Mouse (Mus musculus) thymus, adult 2 months (tissue): ENCODE data around the gene Arid5a. TPM values are rescaled to one million over a fixed set of nuclear protein-coding genes. Genes with fewer than 3 reads are reported as not detected.

Experiments
- DNase-seq: peaks from one replicate; pipeline ENCODE4 v3.0.0; 2021
- H3K27ac ChIP-seq: fragments of 200-500 bp; 2 replicates; pipeline ENCODE4 v1.5.1; 2012; ENCODE audit warnings: low read length, control low read depth; ENCODE audit not compliant: control insufficient read depth, insufficient read depth
- H3K27me3 ChIP-seq: fragments of 200-500 bp; 2 replicates; pipeline ENCODE4 v1.6.1; 2012; ENCODE audit warnings: mild to moderate bottlenecking, low read length, moderate library complexity, mixed read lengths; ENCODE audit not compliant: control insufficient read depth, insufficient read depth
- H3K36me3 ChIP-seq: fragments of 200-500 bp; 2 replicates; pipeline ENCODE4 v1.6.1; 2012; ENCODE audit warnings: mild to moderate bottlenecking, low read length, moderate library complexity; ENCODE audit not compliant: control insufficient read depth, insufficient read depth
- H3K4me1 ChIP-seq: fragments of 200-500 bp; replicated peaks from 2 replicates; pipeline ENCODE4 v1.6.1; 2012; ENCODE audit warnings: low read length; ENCODE audit not compliant: control insufficient read depth, insufficient read depth
- H3K4me3 ChIP-seq: fragments of 200-500 bp; 2 replicates; pipeline ENCODE4 v1.5.1; 2012; ENCODE audit warnings: mild to moderate bottlenecking, low read length, control low read depth, moderate library complexity; ENCODE audit not compliant: control insufficient read depth, insufficient read depth
- CTCF ChIP-seq: fragments of 200-500 bp; IDR thresholded peaks from 2 replicates; pipeline ENCODE4 v1.5.1; 2012; ENCODE audit warnings: mild to moderate bottlenecking, control low read depth, low read length, moderate library complexity, borderline replicate concordance; ENCODE audit not compliant: control insufficient read depth, poor library complexity, insufficient read depth; ENCODE audit errors: extremely low read depth
- POLR2A ChIP-seq: fragments of 200-500 bp; IDR thresholded peaks from 2 replicates; pipeline ENCODE4 v1.6.1; 2012; ENCODE audit warnings: mild to moderate bottlenecking, low read length, control low read depth, moderate library complexity; ENCODE audit not compliant: control insufficient read depth, poor library complexity, insufficient read depth; ENCODE audit errors: extremely low read depth
- WGBS: fragments of 180-500 bp; shearing (Covaris S2); methylation state at CpG from one replicate; pipeline ENCODE4 v1.1.7; 2018; 5-methylcytosine and 5-hydroxymethylcytosine counted together
- polyA plus RNA-seq: library from polyadenylated mRNA; depleted of rRNA; stranded (reverse); fragments of >200 nt; gene quantifications from 2 replicates; pipeline ENCODE4 v1.2.3, GENCODE M21; 2012

Gene Arid5a
- polyA plus RNA-seq, 1 experiment: 57.2 TPM

- no peak for TF ChIP-seq CTCF
- TF ChIP-seq POLR2A: no peak
- 41% methylated on average over 6 of the region's 6 CpGs for WGBS
- no peaks in the 10 kb centered on the region for H3K27me3 ChIP-seq
- peak overlapping the region; percentile 83 for H3K27ac ChIP-seq
- DNase-seq: peak; percentile 32
- H3K36me3 ChIP-seq: no peaks in the 10 kb centered on the region
- peaks cover 16% of the 10 kb centered on the region for H3K4me1 ChIP-seq
- H3K4me3 ChIP-seq: no peak overlapping the region
Observed at GRCm38 (mm10) chr1:36281849-36282248, 25.7 kb upstream of the Arid5a start.

DNA sequence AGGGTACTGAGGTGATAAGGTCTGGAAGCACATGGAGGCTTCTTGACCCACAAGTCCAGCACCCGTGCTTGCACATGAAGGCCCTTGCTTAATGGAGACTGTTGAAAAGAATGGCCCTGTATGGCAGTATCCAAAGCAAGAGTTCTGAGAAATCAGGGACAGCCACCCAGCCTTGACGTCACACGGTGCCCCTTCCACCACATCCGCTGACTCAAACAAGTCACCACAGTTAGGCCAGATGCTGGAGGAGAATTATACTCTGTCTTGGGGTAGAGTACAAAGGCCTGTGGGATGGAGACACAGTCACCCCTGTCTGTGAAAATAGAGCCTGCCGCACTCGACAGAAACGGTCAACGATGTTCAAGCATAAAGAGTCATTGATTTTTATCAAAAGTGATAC lies 14.1 kb upstream of the Arid5a start:
- H3K4me1 ChIP-seq: peaks cover 43% of the 10 kb centered on the region
- TF ChIP-seq CTCF (no peak), POLR2A (no peak)

DNA sequence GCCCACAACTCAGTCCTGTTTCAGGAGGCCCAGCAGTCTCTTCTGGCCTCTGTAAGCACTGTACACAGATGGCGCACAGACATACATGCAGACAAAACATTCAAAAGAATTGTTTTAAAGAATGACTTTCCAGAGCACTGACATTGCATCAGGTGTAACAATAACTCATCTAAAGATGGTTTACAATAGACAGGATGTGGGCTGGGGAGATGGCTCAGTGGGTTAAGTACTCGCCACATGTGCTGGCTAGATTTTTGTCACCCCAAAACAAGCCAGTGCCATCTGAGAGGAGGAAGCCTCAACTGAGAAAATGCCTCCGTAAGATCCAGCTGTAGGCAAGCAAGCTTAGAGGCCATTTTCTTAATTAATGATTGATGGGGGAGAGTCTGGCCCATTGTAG lies 13.1 kb upstream of the Arid5a start:
- H3K27me3 ChIP-seq: no peaks in the 10 kb centered on the region
- peak overlapping the region; percentile 92 for H3K27ac ChIP-seq
- no peak overlapping the region for H3K4me3 ChIP-seq
- H3K36me3 ChIP-seq: no peaks in the 10 kb centered on the region
- TF ChIP-seq CTCF: no peak
- TF ChIP-seq POLR2A: no peak
- DNase-seq: peak; percentile 60
- 8% methylated on average over 3 of the region's 3 CpGs for WGBS
- peaks cover 43% of the 10 kb centered on the region for H3K4me1 ChIP-seq

More for the DNA sequence above, 14.1 kb upstream of the Arid5a start:
- no peak overlapping the region for H3K27ac ChIP-seq
- 54% methylated on average over 8 of the region's 8 CpGs for WGBS
- DNase-seq: no peak
- H3K36me3 ChIP-seq: no peaks in the 10 kb centered on the region
- H3K4me3 ChIP-seq: no peak overlapping the region
- no peaks in the 10 kb centered on the region for H3K27me3 ChIP-seq

DNA sequence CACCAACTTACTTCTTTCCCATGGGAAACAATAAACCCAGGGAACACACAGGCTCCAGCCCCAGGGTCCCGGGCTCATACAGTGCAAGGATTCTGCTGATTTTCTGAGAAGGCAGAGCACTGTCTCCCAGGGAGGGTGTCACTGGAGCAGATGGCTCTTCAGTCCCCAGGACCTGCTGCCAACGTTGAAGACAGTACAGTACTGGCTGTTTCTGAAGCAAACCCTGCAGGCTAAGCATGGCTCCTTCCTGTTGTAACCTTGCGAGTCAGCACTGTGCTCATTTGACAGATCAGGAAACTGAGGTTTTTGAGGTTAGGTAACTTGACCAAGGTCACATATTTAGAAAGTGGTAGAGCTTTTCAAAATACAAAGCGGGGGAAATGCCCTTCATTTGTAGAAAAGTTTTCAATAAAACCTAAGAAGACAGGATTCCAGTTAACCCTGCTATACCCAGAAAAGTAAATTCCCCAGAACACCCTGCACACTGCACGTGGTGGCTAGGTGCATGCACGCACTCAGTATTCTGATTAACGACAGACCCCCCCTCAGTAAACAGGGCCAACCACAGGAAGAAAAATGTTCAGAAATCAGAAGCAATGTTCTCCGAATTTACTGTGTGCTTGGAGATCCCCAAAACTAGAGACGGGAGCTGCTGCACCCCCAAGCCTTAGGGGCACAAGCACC lies 10.9 kb upstream of the Arid5a start:
- Histone ChIP-seq H3K4me1 (peaks cover 43% of the 10 kb centered on the region), H3K27ac (no peak overlapping the region), H3K36me3 (no peaks in the 10 kb centered on the region), H3K4me3 (no peak overlapping the region), H3K27me3 (no peaks in the 10 kb centered on the region; the same call in 1 of the 2 replicates)
- WGBS: 4% methylated on average over 9 of the region's 9 CpGs
- peak; percentile 37 for DNase-seq
- TF ChIP-seq POLR2A: no peak
- TF ChIP-seq CTCF: no peak

DNA sequence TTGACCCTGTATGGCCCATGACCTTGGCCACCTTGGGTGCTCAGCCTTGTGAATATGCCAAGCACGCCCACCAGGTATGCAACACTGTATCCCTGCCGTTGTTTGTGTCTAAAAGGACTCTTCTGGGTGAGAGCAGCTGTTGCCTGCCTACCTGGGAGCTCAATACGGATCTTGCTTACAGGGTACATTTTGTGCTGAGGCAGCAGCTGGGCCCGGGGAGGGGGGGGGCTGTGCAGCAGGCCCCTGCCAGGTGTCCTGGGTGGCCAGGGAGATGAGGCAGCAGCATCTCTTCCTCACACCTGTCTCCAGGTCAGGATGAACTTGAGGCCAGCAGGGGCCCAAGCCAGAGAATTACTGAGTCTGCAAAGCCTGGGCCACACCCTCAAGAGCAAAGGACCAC lies 9.4 kb upstream of the Arid5a start:
- Histone ChIP-seq H3K36me3 (no peaks in the 10 kb centered on the region), H3K4me3 (no peak overlapping the region), H3K4me1 (peaks cover 45% of the 10 kb centered on the region), H3K27me3 (no peaks in the 10 kb centered on the region; the same call in 1 of the 2 replicates), H3K27ac (no peak overlapping the region)
- 79% methylated on average over 4 of the region's 4 CpGs for whole genome bisulfite sequencing
- DNase-seq: no peak
- TF ChIP-seq CTCF: no peak
- no peak for TF ChIP-seq POLR2A

DNA sequence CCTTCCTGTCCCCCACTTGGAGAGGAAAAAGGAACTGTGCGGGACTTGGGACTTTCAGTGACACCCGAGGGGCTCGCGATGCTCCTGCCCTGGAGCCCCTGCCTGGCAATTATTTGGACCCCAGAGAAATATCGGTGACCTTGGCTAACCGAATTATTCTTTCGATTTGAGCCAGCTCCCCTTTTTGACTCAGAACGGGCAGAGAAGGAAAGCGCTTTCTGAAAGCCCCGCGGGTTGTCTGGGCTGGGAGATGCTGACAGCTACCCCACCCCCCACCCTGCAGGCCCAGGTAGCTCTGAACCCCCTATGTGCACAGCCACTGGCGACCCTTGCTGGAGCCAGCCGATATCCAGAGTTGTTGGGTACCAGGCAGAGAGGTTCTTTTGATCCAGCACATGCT lies 8.4 kb upstream of the Arid5a start:
- H3K36me3 ChIP-seq: no peaks in the 10 kb centered on the region
- no peaks in the 10 kb centered on the region; the same call in 1 of the 2 replicates for H3K27me3 ChIP-seq
- no peak overlapping the region for H3K4me3 ChIP-seq
- H3K27ac ChIP-seq: no peak overlapping the region
- TF ChIP-seq POLR2A: no peak
- no peak for TF ChIP-seq CTCF
- WGBS: 62% methylated on average over 13 of the region's 13 CpGs
- DNase-seq: no peak
- H3K4me1 ChIP-seq: peaks cover 38% of the 10 kb centered on the region

- 87% methylated on average over 2 of the region's 2 CpGs for WGBS
- H3K27ac ChIP-seq: no peak overlapping the region
- no peak for TF ChIP-seq POLR2A
- TF ChIP-seq CTCF: no peak
- DNase-seq: no peak
- H3K27me3 ChIP-seq: no peaks in the 10 kb centered on the region; the same call in 1 of the 2 replicates
- H3K36me3 ChIP-seq: no peaks in the 10 kb centered on the region
- no peak overlapping the region for H3K4me3 ChIP-seq
- peaks cover 36% of the 10 kb centered on the region for H3K4me1 ChIP-seq
Observed at GRCm38 (mm10) chr1:36299676-36300075, 7.9 kb upstream of the Arid5a start.
